Mouse (Mus musculus): ENCODE results near the gene Cx3cr1.

- TF ChIP-seq POLR2A (IDR thresholded peaks at IDR 0.05; ENCODE audit: low read depth, low read length) (no peak), CTCF (IDR thresholded peaks at IDR 0.05; ENCODE audit: extremely low read depth, insufficient read depth, insufficient read length, insufficient replicate concordance) (no peak)
These were observed 70.0 kb downstream of the Cx3cr1 start for GRCm38 (mm10) chr9:119999636-120000035.

Measured in spleen, adult 2 months (tissue).